In genomic region chr13:93058551-93059011, GRCm38 (mm10) we compare ENCODE assay signal across 16 mouse cellular contexts.
DNase-seq lines count a peak whose midpoint lies in the region; ATAC-seq and TF ChIP-seq lines count a peak whose summit lies in the region.
"Had no signal": no experiment of that assay in that cellular context is flagged by ENCODE, and none has a peak within 500 bp of the region (broad histone marks: within the 10 kb centered on the region; RNA-seq: fewer than 3 reads in every experiment).

No protein-coding gene starts in this region.

- H3K4me2 ChIP-seq in kidney, embryonic 15.5 days, result no peak overlapping the region
- H3K4me2 ChIP-seq: liver, embryonic 13.5 days had no signal

- H3K4me1 ChIP-seq in kidney, embryonic 15.5 days, result 0 out of 2 replicates have a peak, but pooled peaks cover 2% of the 10 kb centered on the region
- H3K4me1 ChIP-seq: liver, embryonic 13.5 days had no signal

- intact Hi-C loops in left cerebral cortex, postnatal 25 days (cut with DNase I), result loop anchor here (1.0 to 5.0 kb wide), 4 partner anchors 58 to 306 kb away; no protein-coding TSS in a partner anchor

- peak overlapping the region; percentile 84 for H3K27ac ChIP-seq in layer of hippocampus, adult 2 months
- H3K27ac ChIP-seq in kidney, embryonic 15.5 days, result no peak overlapping the region
- H3K27ac ChIP-seq: forebrain, embryonic 10.5 days; liver, embryonic 13.5 days had no signal

- TF ChIP-seq CTCF in layer of hippocampus, adult 2 months (conservative IDR thresholded peaks at IDR 0.05), result no peak

- H3K27me3 ChIP-seq in kidney, embryonic 15.5 days, result no peaks in the 10 kb centered on the region
- H3K27me3 ChIP-seq: CH12.LX; liver, embryonic 13.5 days had no signal

- DNase-seq in layer of hippocampus, adult 11-12 months (ENCODE audit: low spot score), result peak; percentile 41
- DNase-seq in layer of hippocampus, adult 9-10 months (ENCODE audit: low spot score), result no peak
- peak; percentile 90 for DNase-seq in brain, adult 2 months (ENCODE audit: low read depth, low spot score)
- peak; percentile 42 to 73 for DNase-seq in layer of hippocampus, adult 2 months (ENCODE audit: low spot score in 2 of 2)
- DNase-seq in left cerebral cortex, postnatal 25 days (ENCODE audit: low spot score in 2 of 2), result peak; percentile 63 to 94
- no peak for DNase-seq in cerebellum, adult 9-11 months
- DNase-seq: adrenal gland, postnatal 10 days; cerebellum, adult 18-20 months; kidney, adult 18-20 months; kidney, postnatal 14 days; liver, embryonic 13.5 days; midbrain, embryonic 14.5 days had no signal

- no peaks in the 10 kb centered on the region for H3K9me3 ChIP-seq in kidney, embryonic 15.5 days (replicated peaks)
- H3K9me3 ChIP-seq: forebrain, embryonic 10.5 days; liver, embryonic 13.5 days had no signal

- no peak overlapping the region for H3K4me3 ChIP-seq in layer of hippocampus, adult 2 months
- no peak overlapping the region for H3K4me3 ChIP-seq in kidney, embryonic 15.5 days (replicated peaks)
- H3K4me3 ChIP-seq: forebrain, embryonic 10.5 days; liver, embryonic 13.5 days had no signal

- H3K36me3 ChIP-seq in kidney, embryonic 15.5 days, result no peaks in the 10 kb centered on the region
- H3K36me3 ChIP-seq: forebrain, embryonic 10.5 days; liver, embryonic 13.5 days had no signal

- 55% methylated on average over 5 of the region's 5 CpGs for WGBS in kidney, embryonic 15.5 days

- ATAC-seq in kidney, embryonic 15.5 days (replicated peaks; ENCODE audit: low FRiP score), result no peak
- no peak for ATAC-seq in erythroblast, adult 5-6 weeks (replicated peaks; ENCODE audit: low FRiP score, poor library complexity, severe bottlenecking)

- H3K9ac ChIP-seq in kidney, embryonic 15.5 days, result no peak overlapping the region
- H3K9ac ChIP-seq: liver, embryonic 13.5 days had no signal

Comparison
In these comparisons a context has a peak if more than half of its experiments do, and no peak if none do; other contexts are left out.
1. DNase-seq: peak in layer of hippocampus, adult 11-12 months (single experiment), brain, adult 2 months (single experiment), layer of hippocampus, adult 2 months (2 of 2) and left cerebral cortex, postnatal 25 days (2 of 2); none in layer of hippocampus, adult 9-10 months (single experiment) and cerebellum, adult 9-11 months (single experiment).